Mouse (Mus musculus): ENCODE data around the gene Maml1. TPM values are rescaled to one million over a fixed set of nuclear protein-coding genes. Genes with fewer than 3 reads are reported as not detected.

Maml1 gene
- polyA plus RNA-seq, 1 experiment: 10.9 TPM

- no peak for TF ChIP-seq POLR2A (IDR thresholded peaks at IDR 0.05; ENCODE audit: low read depth, low read length)
- no peak for TF ChIP-seq CTCF (conservative IDR thresholded peaks at IDR 0.05; ENCODE audit: insufficient read depth, insufficient read length, low read depth, low read length)
- Histone ChIP-seq H3K36me3 (ENCODE audit: control insufficient read depth, insufficient read depth, low read length) (peaks cover 2% of the 10 kb centered on the region), H3K27ac (ENCODE audit: insufficient read depth, low read depth, low read length) (no peak overlapping the region), H3K4me1 (ENCODE audit: control insufficient read depth, insufficient read depth, low read length) (peaks cover 15% of the 10 kb centered on the region), H3K4me3 (ENCODE audit: insufficient read depth, low read depth, low read length) (no peak overlapping the region), H3K27me3 (replicated peaks; ENCODE audit: control insufficient read depth, insufficient read depth, low read length) (no peaks in the 10 kb centered on the region)
- WGBS: 73% methylated on average over 7 of the region's 7 CpGs
- DNase-seq: no peak
These were observed 35.5 kb downstream of the Maml1 start for GRCm38 (mm10) chr11:50256615-50257014.

- DNase-seq: no peak
- peaks cover 2% of the 10 kb centered on the region for H3K36me3 ChIP-seq (ENCODE audit: control insufficient read depth, insufficient read depth, low read length)
- H3K27me3 ChIP-seq (replicated peaks; ENCODE audit: control insufficient read depth, insufficient read depth, low read length): no peaks in the 10 kb centered on the region
- TF ChIP-seq CTCF (conservative IDR thresholded peaks at IDR 0.05; ENCODE audit: insufficient read depth, insufficient read length, low read depth, low read length) (no peak), POLR2A (IDR thresholded peaks at IDR 0.05; ENCODE audit: low read depth, low read length) (no peak)
- 54% methylated on average over 12 of the region's 12 CpGs for WGBS
- no peak overlapping the region for H3K27ac ChIP-seq (ENCODE audit: insufficient read depth, low read depth, low read length)
- no peak overlapping the region for H3K4me3 ChIP-seq (ENCODE audit: insufficient read depth, low read depth, low read length)
- H3K4me1 ChIP-seq (ENCODE audit: control insufficient read depth, insufficient read depth, low read length): peaks cover 18% of the 10 kb centered on the region
These were observed 38.0 kb downstream of the Maml1 start for GRCm38 (mm10) chr11:50254010-50254580.

GRCm38 (mm10) chr11:50253393-50253792 lies 38.7 kb downstream of the Maml1 start:
- H3K4me3 ChIP-seq (ENCODE audit: insufficient read depth, low read depth, low read length): no peak overlapping the region
- peaks cover 2% of the 10 kb centered on the region for H3K36me3 ChIP-seq (ENCODE audit: control insufficient read depth, insufficient read depth, low read length)
- H3K4me1 ChIP-seq (ENCODE audit: control insufficient read depth, insufficient read depth, low read length): peaks cover 18% of the 10 kb centered on the region
- DNase-seq: no peak
- H3K27me3 ChIP-seq (replicated peaks; ENCODE audit: control insufficient read depth, insufficient read depth, low read length): no peaks in the 10 kb centered on the region
- H3K27ac ChIP-seq (ENCODE audit: insufficient read depth, low read depth, low read length): no peak overlapping the region
- TF ChIP-seq POLR2A (IDR thresholded peaks at IDR 0.05; ENCODE audit: low read depth, low read length) (no peak), CTCF (conservative IDR thresholded peaks at IDR 0.05; ENCODE audit: insufficient read depth, insufficient read length, low read depth, low read length) (no peak)
- WGBS: 53% methylated on average over 1 of the region's 1 CpGs

GRCm38 (mm10) chr11:50252684-50253265 lies 39.3 kb downstream of the Maml1 start:
- H3K27ac ChIP-seq (ENCODE audit: insufficient read depth, low read depth, low read length): peak overlapping the region; percentile 62

GRCm38 (mm10) chr11:50252166-50252565 lies 39.9 kb downstream of the Maml1 start:
- Histone ChIP-seq H3K4me1 (ENCODE audit: control insufficient read depth, insufficient read depth, low read length) (peaks cover 18% of the 10 kb centered on the region), H3K27me3 (replicated peaks; ENCODE audit: control insufficient read depth, insufficient read depth, low read length) (no peaks in the 10 kb centered on the region), H3K4me3 (ENCODE audit: insufficient read depth, low read depth, low read length) (no peak overlapping the region), H3K36me3 (ENCODE audit: control insufficient read depth, insufficient read depth, low read length) (peaks cover 2% of the 10 kb centered on the region), H3K27ac (ENCODE audit: insufficient read depth, low read depth, low read length) (peak overlapping the region; percentile 62)
- TF ChIP-seq POLR2A (IDR thresholded peaks at IDR 0.05; ENCODE audit: low read depth, low read length) (no peak), CTCF (conservative IDR thresholded peaks at IDR 0.05; ENCODE audit: insufficient read depth, insufficient read length, low read depth, low read length) (no peak)
- WGBS: 48% methylated on average over 3 of the region's 3 CpGs
- DNase-seq: peak; percentile 71

More at GRCm38 (mm10) chr11:50252684-50253265, 39.3 kb downstream of the Maml1 start:
- Histone ChIP-seq H3K4me1 (ENCODE audit: control insufficient read depth, insufficient read depth, low read length) (peaks cover 18% of the 10 kb centered on the region), H3K27me3 (replicated peaks; ENCODE audit: control insufficient read depth, insufficient read depth, low read length) (no peaks in the 10 kb centered on the region), H3K36me3 (ENCODE audit: control insufficient read depth, insufficient read depth, low read length) (peaks cover 2% of the 10 kb centered on the region), H3K4me3 (ENCODE audit: insufficient read depth, low read depth, low read length) (no peak overlapping the region)
- 64% methylated on average over 11 of the region's 11 CpGs for WGBS
- TF ChIP-seq POLR2A (IDR thresholded peaks at IDR 0.05; ENCODE audit: low read depth, low read length) (no peak), CTCF (conservative IDR thresholded peaks at IDR 0.05; ENCODE audit: insufficient read depth, insufficient read length, low read depth, low read length) (no peak)
- DNase-seq: no peak

- DNase-seq: no peak
- H3K4me1 ChIP-seq (ENCODE audit: control insufficient read depth, insufficient read depth, low read length): peaks cover 18% of the 10 kb centered on the region
- 68% methylated on average over 7 of the region's 7 CpGs for WGBS
- H3K36me3 ChIP-seq (ENCODE audit: control insufficient read depth, insufficient read depth, low read length): no peaks in the 10 kb centered on the region
- no peak for TF ChIP-seq CTCF (conservative IDR thresholded peaks at IDR 0.05; ENCODE audit: insufficient read depth, insufficient read length, low read depth, low read length)
- TF ChIP-seq POLR2A (IDR thresholded peaks at IDR 0.05; ENCODE audit: low read depth, low read length): no peak
- no peaks in the 10 kb centered on the region for H3K27me3 ChIP-seq (replicated peaks; ENCODE audit: control insufficient read depth, insufficient read depth, low read length)
- H3K27ac ChIP-seq (ENCODE audit: insufficient read depth, low read depth, low read length): no peak overlapping the region
- H3K4me3 ChIP-seq (ENCODE audit: insufficient read depth, low read depth, low read length): no peak overlapping the region
These were observed 43.5 kb downstream of the Maml1 start for GRCm38 (mm10) chr11:50248473-50249171.

GRCm38 (mm10) chr11:50245269-50245668 lies 46.8 kb downstream of the Maml1 start:
- Histone ChIP-seq H3K27ac (ENCODE audit: insufficient read depth, low read depth, low read length) (no peak overlapping the region), H3K27me3 (replicated peaks; ENCODE audit: control insufficient read depth, insufficient read depth, low read length) (no peaks in the 10 kb centered on the region), H3K4me1 (ENCODE audit: control insufficient read depth, insufficient read depth, low read length) (peaks cover 5% of the 10 kb centered on the region; the same call in 1 of the 2 replicates), H3K36me3 (ENCODE audit: control insufficient read depth, insufficient read depth, low read length) (no peaks in the 10 kb centered on the region), H3K4me3 (ENCODE audit: insufficient read depth, low read depth, low read length) (no peak overlapping the region)
- WGBS: 71% methylated on average over 5 of the region's 5 CpGs
- TF ChIP-seq POLR2A (IDR thresholded peaks at IDR 0.05; ENCODE audit: low read depth, low read length) (no peak), CTCF (conservative IDR thresholded peaks at IDR 0.05; ENCODE audit: insufficient read depth, insufficient read length, low read depth, low read length) (no peak)
- DNase-seq: peak; percentile 47
